Mouse (Mus musculus): ENCODE data around the gene Becn1.

- peak; percentile 71 for TF ChIP-seq CTCF (IDR thresholded peaks at IDR 0.05; ENCODE audit: low read depth)
- TF ChIP-seq EP300 (IDR thresholded peaks at IDR 0.05; ENCODE audit: low read depth): peak; percentile 95
Observed at GRCm38 (mm10) chr11:101248258-101248994, 53.7 kb downstream of the Becn1 start.
